Mouse (Mus musculus) brain, embryonic 14.5 days (tissue): ENCODE measurements around the gene Ctr9.

Experiments used
- CTCF ChIP-seq: fragments of 200-500 bp; IDR thresholded peaks from 2 replicates; pipeline ENCODE4 v1.5.1; 2012; ENCODE audit warnings: inconsistent platforms, mild to moderate bottlenecking, moderate library complexity, borderline replicate concordance; ENCODE audit not compliant: insufficient read depth, insufficient read length; ENCODE audit errors: extremely low read depth
- POLR2A ChIP-seq: fragments of 200-500 bp; IDR thresholded peaks from 2 replicates; pipeline ENCODE4 v1.6.1; 2012; ENCODE audit warnings: mild to moderate bottlenecking, inconsistent platforms, borderline replicate concordance; ENCODE audit not compliant: poor library complexity, insufficient read depth, insufficient read length, severe bottlenecking; ENCODE audit errors: extremely low read depth

GRCm38 (mm10) chr7:111024068-111024594 lies 4.6 kb upstream of the Ctr9 start:
- TF ChIP-seq CTCF (no peak), POLR2A (no peak)
